Mouse (Mus musculus) ES-CJ7 (cell line): Measurements from ENCODE around the gene Enthd1.

Experiments
- DNase-seq: peaks from one replicate; pipeline ENCODE4 v3.0.0; 2011; ENCODE audit warnings: low read depth, low spot score

Gene Enthd1

DNA sequence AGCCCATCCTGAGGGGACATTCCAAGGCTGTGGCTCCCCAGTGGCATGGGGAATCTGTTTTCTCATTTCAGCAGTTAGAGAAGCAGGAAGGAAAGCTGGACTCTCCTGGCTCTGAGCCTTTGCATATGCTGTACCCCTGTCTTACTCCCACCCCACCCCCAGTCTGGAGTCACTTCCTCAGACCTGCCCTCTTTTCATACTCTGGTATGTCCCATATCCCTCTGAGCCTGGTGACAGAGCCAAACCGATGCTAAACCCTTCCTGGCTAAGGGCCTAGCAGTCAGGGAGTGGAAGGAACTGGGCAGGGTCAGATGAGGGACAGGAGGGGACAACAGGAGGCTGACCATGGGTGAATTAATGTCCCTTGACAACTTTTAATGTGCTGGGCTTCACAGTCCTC, 157.1 kb downstream of the Enthd1 start:
- no peak for DNase-seq
